Mouse (Mus musculus) testis, adult 2 months (tissue): ENCODE data around the gene Scmh1. TPM values are rescaled to one million over a fixed set of nuclear protein-coding genes. Genes with fewer than 3 reads are reported as not detected.

ENCODE experiments used
- H3K27ac ChIP-seq: fragments of 200-500 bp; 2 replicates; pipeline ENCODE4 v1.5.1; 2012; ENCODE audit warnings: low read depth, low read length; ENCODE audit not compliant: control insufficient read depth, insufficient read depth
- H3K27me3 ChIP-seq: fragments of 200-500 bp; 2 replicates; pipeline ENCODE4 v1.6.1; 2012; ENCODE audit warnings: mild to moderate bottlenecking, low read length, moderate library complexity; ENCODE audit not compliant: control insufficient read depth, insufficient read depth
- H3K36me3 ChIP-seq: fragments of 200-500 bp; 2 replicates; pipeline ENCODE4 v1.6.1; 2012; ENCODE audit warnings: mild to moderate bottlenecking, low read length; ENCODE audit not compliant: control insufficient read depth, insufficient read depth
- H3K4me1 ChIP-seq: fragments of 200-500 bp; 2 replicates; pipeline ENCODE4 v1.6.1; 2012; ENCODE audit warnings: low read length; ENCODE audit not compliant: control insufficient read depth, insufficient read depth
- H3K4me3 ChIP-seq: fragments of 200-500 bp; 2 replicates; pipeline ENCODE4 v1.5.1; 2012; ENCODE audit warnings: low read depth, mild to moderate bottlenecking, low read length, moderate library complexity, mixed read lengths; ENCODE audit not compliant: control insufficient read depth
- CTCF ChIP-seq: fragments of 200-500 bp; IDR thresholded peaks from 2 replicates; pipeline ENCODE4 v1.5.1; 2012; ENCODE audit warnings: low read depth, mild to moderate bottlenecking, inconsistent platforms, low read length, moderate library complexity; ENCODE audit not compliant: control insufficient read depth, insufficient read depth, insufficient replicate concordance
- POLR2A ChIP-seq: fragments of 200-500 bp; IDR thresholded peaks from 2 replicates; pipeline ENCODE4 v1.6.1; 2012; ENCODE audit warnings: low read depth, mild to moderate bottlenecking, inconsistent platforms, low read length, moderate library complexity; ENCODE audit not compliant: control insufficient read depth
- polyA plus RNA-seq: library from polyadenylated mRNA; depleted of rRNA; stranded (reverse); fragments of >200 nt; gene quantifications from 2 replicates; pipeline ENCODE4 v1.2.3, GENCODE M21; 2012

Scmh1 gene
- polyA plus RNA-seq, 1 experiment, result 120 TPM

DNA sequence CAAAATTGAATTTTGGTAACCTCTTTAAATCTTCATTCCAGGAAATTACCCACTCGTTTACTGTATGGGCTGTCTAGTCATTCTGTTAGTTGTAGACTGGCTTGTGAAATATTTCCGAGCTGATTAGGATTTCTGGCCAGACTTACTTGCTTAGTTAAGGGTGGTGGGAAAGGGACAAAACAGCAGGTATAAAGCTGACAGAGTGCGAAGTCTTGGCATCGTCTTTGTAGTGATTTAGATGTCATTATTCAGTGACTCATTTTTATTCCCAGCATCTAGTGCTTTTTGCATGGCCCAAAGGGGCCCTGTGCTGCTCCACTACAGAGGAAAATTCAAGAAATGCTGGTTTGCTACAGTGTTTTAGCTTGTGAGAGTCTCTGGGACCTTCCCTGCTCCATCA is 56.7 kb downstream of the Scmh1 start:
- H3K4me1 ChIP-seq, result no peaks in the 10 kb centered on the region
- H3K27ac ChIP-seq, result no peak overlapping the region
- H3K36me3 ChIP-seq, result no peaks in the 10 kb centered on the region
- TF ChIP-seq POLR2A, result no peak
- no peak for TF ChIP-seq CTCF
- H3K4me3 ChIP-seq, result no peak overlapping the region
- no peaks in the 10 kb centered on the region for H3K27me3 ChIP-seq

DNA sequence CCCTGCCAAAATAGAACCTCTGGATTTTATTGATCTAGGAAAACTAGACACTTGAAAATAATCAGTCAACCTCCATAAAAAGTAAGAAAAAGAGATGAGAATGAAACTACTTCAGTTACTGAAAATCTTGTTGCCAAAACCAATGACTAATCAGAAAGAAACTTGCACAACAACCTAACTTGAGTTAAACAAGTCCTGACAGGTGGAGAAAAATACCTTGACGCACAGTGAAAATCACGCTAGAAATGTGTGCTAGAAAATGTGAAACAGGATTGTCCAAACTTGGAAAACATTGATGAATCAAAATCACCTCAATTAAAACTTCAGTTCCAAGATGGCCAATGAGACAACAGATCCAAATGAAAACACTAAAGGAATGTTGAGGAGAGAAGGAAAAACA is 67.9 kb downstream of the Scmh1 start:
- H3K36me3 ChIP-seq, result peaks cover 2% of the 10 kb centered on the region
- H3K27me3 ChIP-seq, result no peaks in the 10 kb centered on the region
- no peak for TF ChIP-seq CTCF
- TF ChIP-seq POLR2A, result no peak
- H3K27ac ChIP-seq, result no peak overlapping the region
- H3K4me1 ChIP-seq, result no peaks in the 10 kb centered on the region
- no peak overlapping the region for H3K4me3 ChIP-seq

DNA sequence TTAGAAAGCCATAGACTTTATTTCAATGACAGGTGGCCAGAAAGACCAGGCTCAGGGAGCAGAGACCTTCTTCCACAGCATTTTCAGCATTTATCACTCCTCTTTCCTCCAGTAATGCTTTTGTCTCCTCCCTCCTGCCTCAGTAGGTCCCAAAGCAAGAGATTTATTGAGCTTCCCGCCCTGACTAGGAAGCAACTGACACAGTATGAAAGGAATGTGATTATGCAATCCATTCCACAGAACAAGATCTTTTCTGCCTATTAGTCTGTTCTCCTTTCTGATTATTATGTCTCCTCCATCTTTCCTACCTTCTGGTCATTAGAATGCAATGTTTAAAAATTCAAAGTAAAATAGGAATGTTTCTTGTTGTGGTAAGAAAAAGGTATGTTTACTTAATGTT is 82.6 kb downstream of the Scmh1 start:
- H3K4me3 ChIP-seq, result no peak overlapping the region
- H3K36me3 ChIP-seq, result peaks cover 1% of the 10 kb centered on the region
- H3K27ac ChIP-seq, result no peak overlapping the region
- H3K27me3 ChIP-seq, result no peaks in the 10 kb centered on the region
- no peaks in the 10 kb centered on the region for H3K4me1 ChIP-seq
- TF ChIP-seq CTCF (no peak), POLR2A (no peak)

DNA sequence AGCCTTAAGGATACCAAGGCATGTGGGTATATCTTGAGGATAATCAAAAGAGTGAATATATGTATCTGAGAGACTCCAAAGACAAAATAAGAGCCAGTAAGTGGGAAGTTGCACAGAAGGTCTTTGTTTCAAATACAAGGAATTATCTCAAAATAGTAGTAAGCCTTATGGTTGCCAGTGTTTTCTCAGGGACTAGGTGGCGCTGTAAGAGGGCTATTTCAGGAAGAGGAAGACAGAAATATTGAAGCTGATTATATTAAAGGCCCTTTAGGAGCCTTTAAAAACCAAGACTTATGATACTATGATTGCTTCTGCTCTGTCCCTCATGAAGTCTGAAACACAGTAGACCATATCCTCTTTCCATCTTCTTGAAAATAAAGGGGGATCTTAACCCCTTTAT is 101.9 kb downstream of the Scmh1 start:
- no peaks in the 10 kb centered on the region for H3K4me1 ChIP-seq
- H3K27me3 ChIP-seq, result no peaks in the 10 kb centered on the region
- no peak for TF ChIP-seq POLR2A
- TF ChIP-seq CTCF, result no peak
- H3K36me3 ChIP-seq, result no peaks in the 10 kb centered on the region; the same call in 1 of the 2 replicates
- H3K27ac ChIP-seq, result no peak overlapping the region
- H3K4me3 ChIP-seq, result no peak overlapping the region

DNA sequence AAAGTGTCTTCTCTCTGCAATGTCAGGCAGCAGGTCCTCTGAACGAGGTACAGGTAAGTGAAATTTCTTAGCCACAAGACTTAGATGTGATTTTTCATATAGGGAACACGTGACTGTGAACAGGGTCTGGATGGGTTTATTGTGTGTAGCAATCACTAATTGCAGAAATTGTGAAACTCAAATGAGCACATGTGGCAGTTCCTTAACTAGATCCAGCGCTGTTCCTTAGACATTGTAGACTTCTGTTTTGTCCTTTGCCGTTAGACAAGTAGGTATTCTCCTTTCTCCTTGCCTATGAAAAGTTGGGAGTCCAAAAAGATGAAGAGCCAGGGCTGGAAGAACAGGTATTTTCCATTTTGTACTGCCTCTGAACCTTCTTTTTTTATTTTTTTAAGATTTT is 106.1 kb downstream of the Scmh1 start:
- no peaks in the 10 kb centered on the region for H3K27me3 ChIP-seq
- H3K27ac ChIP-seq, result no peak overlapping the region
- no peak for TF ChIP-seq POLR2A
- TF ChIP-seq CTCF, result no peak
- no peaks in the 10 kb centered on the region for H3K4me1 ChIP-seq
- H3K4me3 ChIP-seq, result no peak overlapping the region
- H3K36me3 ChIP-seq, result peaks cover 1% of the 10 kb centered on the region

DNA sequence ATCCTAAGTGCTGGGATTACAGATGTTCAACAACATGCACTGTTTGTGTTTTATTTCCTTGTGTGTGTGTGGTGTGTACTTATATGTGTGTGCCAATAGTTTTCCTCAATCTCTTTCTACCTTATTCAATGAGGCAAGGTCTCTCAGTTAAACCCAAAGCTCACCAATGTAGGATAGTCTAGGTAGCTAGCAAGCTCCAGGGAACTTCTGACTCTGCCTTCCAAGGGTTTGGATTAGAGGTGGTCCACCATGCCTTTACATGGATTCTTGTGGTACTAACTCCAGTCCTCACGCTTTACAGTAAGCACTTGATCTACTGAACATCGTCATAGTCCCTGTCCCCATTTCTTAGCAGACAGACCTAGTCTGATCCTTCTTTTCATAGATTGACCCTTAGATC is 109.3 kb downstream of the Scmh1 start:
- no peak overlapping the region for H3K4me3 ChIP-seq
- no peaks in the 10 kb centered on the region for H3K4me1 ChIP-seq
- no peak for TF ChIP-seq CTCF
- no peak for TF ChIP-seq POLR2A
- H3K27me3 ChIP-seq, result no peaks in the 10 kb centered on the region
- H3K36me3 ChIP-seq, result peaks cover 5% of the 10 kb centered on the region
- H3K27ac ChIP-seq, result no peak overlapping the region

DNA sequence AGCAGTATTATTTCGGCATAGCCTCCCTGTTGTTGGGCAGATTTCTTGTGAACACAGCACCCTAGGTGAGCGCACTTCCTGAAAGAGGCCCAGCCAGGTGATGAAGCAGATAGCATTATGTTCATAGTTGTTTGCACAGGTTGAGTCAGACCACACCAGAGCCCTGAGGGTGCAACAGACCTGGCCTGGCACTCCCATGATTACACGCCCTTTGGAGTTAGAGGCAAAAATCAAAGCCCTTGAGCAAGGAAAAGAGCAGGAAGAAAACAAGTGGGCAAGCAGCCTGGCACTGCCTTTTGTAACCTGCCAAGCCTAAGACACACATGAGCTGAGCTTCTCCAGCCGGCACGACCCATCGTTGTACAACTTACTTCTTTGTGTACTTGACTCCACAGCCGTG is 111.4 kb downstream of the Scmh1 start:
- no peak for TF ChIP-seq CTCF
- TF ChIP-seq POLR2A, result no peak
- H3K27me3 ChIP-seq, result no peaks in the 10 kb centered on the region
- peaks cover 6% of the 10 kb centered on the region for H3K36me3 ChIP-seq
- no peak overlapping the region for H3K27ac ChIP-seq
- no peaks in the 10 kb centered on the region for H3K4me1 ChIP-seq
- no peak overlapping the region for H3K4me3 ChIP-seq

DNA sequence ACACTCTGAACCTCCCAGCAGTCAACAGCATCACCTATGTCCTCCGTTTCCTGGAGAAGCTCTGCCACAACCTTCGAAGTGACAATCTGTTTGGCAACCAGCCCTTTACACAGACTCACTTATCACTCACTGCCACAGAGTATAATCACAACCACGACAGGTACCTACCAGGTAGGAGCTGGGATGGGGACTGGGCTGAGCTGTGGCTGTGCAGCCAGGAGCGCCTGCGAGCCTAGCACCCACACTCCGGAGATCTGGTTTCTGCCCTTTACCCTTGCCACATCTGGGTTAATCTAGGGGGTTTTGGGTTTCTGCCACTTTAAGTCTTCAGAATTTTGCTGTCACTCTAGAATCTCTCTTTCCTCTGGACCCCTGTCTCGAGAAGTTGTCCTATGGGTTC is 111.8 kb downstream of the Scmh1 start:
- TF ChIP-seq POLR2A (no peak), CTCF (no peak)
- H3K27ac ChIP-seq, result no peak overlapping the region
- H3K4me3 ChIP-seq, result no peak overlapping the region
- peaks cover 6% of the 10 kb centered on the region for H3K36me3 ChIP-seq
- no peaks in the 10 kb centered on the region for H3K27me3 ChIP-seq
- H3K4me1 ChIP-seq, result no peaks in the 10 kb centered on the region
